Mouse (Mus musculus): ENCODE results near the gene Arhgap35.
A peak's percentile ranks its signal among the peaks of the same experiment; 100 is the strongest.

The Arhgap35 gene

DNA sequence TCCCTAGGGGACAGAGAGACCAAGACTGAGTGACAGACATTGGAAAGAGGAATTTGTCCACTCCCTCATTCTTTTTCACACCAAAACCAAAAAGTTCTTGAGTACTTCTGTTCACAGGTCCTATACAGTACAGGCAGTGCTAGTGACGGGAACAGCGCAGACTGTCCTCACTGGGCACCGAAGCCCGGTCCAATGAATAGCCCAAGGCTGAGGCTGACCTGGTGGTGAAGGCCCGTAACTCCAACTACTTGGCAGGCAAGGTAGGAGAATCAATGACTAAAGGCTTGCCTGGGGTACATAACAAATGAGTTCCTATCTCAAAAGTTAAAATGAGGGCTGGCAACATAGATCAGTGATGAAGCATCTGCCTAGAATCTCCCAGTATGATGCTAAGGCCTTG, 149.2 kb downstream of the Arhgap35 start:
- DNase-seq (ENCODE audit: low spot score in 2 of 2) = no peak

DNA sequence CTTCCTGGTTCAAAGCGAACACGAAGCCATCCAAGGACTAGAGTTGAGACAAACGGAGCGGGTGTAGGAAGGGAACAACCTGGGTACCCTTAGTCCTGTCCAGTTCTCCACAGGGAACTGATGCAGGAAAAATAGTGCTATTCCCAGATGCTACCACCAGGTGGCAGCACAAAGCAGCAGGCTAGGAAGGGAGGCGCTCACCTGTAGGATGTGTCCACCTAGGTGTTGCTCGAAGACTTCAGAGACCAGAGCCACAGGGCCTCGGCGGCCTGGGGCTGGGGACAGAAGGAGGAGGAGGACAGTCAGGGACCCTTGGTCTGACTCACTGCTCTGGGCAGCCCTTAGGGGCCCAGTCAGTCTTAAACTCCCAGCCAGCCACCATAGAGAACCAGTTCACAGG, 149.6 kb downstream of the Arhgap35 start:
- peak; percentile 29 to 55 for DNase-seq (ENCODE audit: low spot score in 2 of 2)

DNA sequence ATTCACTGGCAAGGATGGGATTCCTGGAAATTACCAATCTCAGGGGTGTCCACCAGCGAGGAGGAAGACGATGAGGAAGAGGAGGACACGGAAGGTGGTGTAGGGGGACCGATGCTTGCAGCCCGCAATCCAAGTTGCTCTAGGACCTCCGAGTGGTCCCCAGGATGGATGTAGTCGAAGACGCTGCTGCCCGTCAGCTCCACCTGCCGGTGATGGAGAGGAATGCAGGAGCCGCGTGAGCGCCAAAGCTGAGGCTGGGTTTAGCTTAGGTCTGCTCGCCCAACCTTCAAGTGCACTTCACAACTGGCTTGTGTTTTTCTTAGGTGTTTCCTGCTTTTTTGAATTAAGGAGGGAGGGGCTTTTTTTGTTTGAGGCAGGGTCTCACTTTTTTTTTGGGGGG, 151.6 kb downstream of the Arhgap35 start:
- DNase-seq (ENCODE audit: low spot score in 2 of 2) = peak; percentile 54 to 66

DNA sequence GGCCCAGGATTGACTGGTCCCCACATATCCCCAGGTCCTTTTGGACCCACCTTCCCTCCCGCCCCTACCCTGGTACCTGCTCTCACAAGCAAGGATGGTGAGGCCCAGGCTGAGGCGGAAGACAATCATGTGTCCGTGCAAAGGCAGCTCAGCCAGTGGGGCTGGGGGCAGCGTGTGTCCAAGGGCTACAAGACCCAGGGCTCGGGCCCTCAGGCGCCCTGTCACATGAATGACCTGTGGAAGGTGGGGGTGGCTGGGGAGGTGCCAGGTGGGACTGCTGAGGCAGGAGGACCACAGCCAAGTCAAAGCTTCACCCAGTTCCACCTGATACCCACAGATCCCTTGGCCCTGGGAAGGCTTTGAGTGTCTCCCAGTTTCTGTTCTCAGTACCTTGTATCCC, 153.1 kb downstream of the Arhgap35 start:
- DNase-seq (ENCODE audit: low spot score in 2 of 2) = no peak

DNA sequence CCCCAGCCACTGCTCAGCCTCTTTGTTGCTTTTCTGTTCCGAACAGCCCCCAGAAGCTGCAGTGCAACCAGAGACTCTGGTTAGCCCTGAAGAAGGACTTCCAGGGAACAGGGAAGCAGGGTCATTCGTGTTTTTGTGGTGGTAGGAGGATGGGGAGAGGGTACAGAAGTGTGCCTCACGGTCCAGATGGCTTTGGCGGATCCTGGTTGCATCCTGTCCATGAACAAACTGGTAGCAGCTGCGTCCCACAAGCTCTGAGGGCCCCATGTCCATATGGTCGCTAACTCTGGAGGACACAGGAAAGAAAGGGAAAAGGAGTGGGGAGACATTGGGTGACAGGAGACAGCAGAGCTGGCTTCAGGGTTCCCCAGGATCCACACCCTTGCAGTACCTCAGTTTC, 153.6 kb downstream of the Arhgap35 start:
- no peak for DNase-seq (ENCODE audit: low spot score in 2 of 2)

DNA sequence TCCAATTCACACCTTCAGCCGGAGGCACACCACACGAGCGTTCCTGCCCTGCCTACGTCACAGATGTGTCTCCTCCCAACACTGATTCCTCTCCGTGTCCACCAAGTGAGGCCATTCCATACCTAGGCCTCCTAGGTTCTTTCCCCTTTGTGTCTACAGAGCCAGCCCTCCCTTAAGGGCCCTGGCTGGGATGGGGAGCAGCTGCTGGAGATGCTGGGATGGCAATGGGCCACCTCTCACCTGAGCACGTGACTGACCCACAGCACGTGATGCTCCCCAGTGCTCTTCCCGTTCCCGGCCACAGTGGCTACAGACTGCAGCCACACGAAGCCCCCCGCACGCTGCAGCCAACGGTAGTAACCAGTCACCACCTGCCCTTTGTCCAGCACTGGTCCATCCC, 154.2 kb downstream of the Arhgap35 start:
- DNase-seq (ENCODE audit: low spot score in 2 of 2) = no peak

DNA sequence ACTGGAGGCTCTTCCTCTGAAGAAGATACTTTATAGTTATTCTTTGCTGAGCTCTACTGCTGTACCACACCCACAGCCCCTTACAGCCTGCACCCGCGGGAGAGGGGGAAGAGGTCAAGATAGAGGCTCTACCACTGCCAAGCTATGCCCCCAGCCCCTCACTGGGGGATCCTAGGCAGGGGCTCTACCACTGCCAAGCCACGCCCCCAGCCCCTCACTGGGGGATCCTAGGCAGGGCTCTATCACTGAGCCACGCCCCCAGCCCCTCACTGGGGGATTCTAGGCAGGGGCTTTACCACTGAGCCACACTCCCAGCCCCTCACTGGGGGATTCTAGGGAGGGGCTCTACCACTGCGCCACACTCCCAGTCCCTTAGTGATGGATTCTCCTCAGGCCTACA, 158.5 kb downstream of the Arhgap35 start:
- no peak for DNase-seq (ENCODE audit: low spot score in 2 of 2)

DNA sequence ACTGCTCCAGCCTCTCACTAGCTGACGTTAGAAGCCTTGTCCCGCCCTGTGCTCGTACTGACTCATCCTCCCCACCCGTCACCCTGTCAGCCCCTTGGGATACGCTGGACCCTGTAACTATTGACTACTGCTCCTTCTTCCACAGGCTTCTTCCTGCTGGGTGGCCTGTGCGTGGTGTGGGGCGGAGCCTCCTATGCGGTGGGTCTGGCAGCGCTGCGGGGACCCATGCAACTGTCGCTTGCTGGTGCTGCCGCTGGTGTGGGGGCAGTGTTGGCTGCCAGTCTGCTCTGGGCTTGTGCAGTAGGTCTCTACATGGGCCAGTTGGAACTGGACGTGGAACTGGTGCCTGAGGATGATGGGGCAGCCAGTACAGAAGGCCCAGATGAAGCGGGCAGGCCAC, 159.8 kb downstream of the Arhgap35 start:
- no peak for DNase-seq (ENCODE audit: low spot score in 2 of 2)

DNA sequence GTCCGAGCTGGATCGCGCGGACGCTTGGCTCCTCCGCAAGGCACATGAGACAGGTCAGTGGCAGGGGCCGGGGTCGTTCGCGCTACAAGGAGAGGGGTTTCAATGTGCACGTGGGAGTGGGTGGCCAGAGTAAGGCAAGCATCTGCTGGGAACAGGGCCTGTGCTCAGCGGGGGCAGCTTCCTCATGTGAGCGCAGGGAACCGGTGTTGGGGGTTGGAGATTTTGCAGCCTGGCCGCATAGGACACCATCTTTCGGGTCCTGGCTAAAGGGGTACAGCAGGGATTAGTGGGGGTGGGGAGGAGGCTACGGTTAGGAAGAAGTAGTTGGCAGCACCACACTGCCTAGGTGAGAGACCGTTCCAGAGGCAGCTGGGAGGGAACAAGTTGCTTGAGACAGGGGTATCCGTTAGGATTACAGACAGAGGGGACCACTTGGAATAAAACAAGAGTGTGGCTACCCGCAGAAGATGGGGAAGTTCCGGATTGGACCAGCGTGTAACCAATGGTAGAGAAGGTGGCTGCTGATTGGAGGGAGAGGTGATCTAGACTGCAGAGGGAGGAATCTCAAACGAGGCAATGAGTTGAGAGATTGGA, 161.6 kb downstream of the Arhgap35 start:
- DNase-seq (ENCODE audit: low spot score in 2 of 2) = peak; percentile 29 to 41

DNA sequence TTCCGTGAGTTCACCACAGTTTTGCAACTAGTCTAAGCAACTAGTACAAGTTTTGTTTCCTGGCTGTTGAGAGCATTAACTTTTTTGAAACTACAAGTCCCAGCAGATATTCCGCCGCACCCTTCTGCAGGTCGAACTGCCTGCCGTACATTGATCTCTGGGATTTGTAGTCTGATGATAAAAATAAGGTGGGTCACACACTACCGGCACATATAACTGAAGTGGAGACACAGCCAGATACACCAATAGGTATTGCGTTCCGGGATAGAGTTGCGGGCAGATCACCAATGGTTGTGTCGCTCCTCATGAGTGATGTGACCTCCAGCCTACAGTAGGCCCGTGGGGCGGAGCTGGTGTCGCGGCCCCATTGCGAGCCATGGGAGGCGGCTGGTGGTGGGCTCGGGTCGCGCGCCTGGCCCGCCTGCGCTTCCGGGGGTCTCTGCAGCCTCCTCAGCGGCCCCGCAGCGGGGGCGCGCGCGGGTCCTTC, 162.2 kb downstream of the Arhgap35 start, which contains the start of gene Tmem160:
Gene Tmem160, plus strand, starts transcription at position 193 of the 487 bp plus-strand sequence.
- peak; percentile 91 to 93 for DNase-seq (ENCODE audit: low spot score in 2 of 2)

DNA sequence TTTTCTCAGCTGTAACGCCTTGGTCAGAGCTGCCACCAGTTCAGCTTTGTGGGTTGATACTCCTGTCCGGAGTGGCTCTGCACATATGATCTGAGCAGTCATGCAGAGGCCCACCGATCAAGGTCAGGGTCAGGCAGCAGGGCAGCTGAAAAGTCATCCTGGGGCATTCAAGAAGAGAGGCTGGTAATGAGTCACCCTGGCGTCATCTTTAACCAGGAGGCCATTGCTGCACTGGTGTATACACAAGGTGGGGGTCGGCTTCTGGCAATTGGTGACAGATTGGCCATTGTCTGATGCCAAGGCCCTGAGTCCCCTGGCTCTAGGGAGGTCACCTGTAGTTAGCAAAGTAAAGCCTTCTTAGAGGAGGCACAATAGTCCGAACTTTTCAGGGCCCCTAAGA, 163.1 kb downstream of the Arhgap35 start:
- DNase-seq (ENCODE audit: low spot score in 2 of 2) = no peak

Data from spleen, postnatal 36 days (tissue).